Comparison of ENCODE assay signal across 18 mouse cellular contexts in genomic region chr1:143982085-143982764, GRCm38 (mm10). TPM values are rescaled to one million over a fixed set of nuclear protein-coding genes. Genes with fewer than 3 reads are reported as not detected.
DNase-seq lines count a peak whose midpoint lies in the region; ATAC-seq and TF ChIP-seq lines count a peak whose summit lies in the region.
"Had no signal": no experiment of that assay in that cellular context is flagged by ENCODE, and none has a peak within 500 bp of the region (broad histone marks: within the 10 kb centered on the region; RNA-seq: fewer than 3 reads in every experiment).

No protein-coding gene starts in this region.

- WGBS in forebrain, embryonic 12.5 days: 44% methylated on average over 2 of the region's 2 CpGs
- WGBS in forebrain, postnatal 0 days: 35% methylated on average over 2 of the region's 2 CpGs
- WGBS in neural tube, embryonic 11.5 days: 67% methylated on average over 2 of the region's 2 CpGs

- H3K27ac ChIP-seq in forebrain, embryonic 12.5 days: peak overlapping the region; percentile 74
- no peak overlapping the region for H3K27ac ChIP-seq in forebrain, postnatal 0 days (ENCODE audit: low read depth, low read length)
- H3K27ac ChIP-seq in neural tube, embryonic 11.5 days (ENCODE audit: low read depth, low read length): no peak overlapping the region
- H3K27ac ChIP-seq: heart, embryonic 15.5 days; kidney, postnatal 0 days; limb, embryonic 12.5 days; liver, embryonic 13.5 days; lung, embryonic 15.5 days; macrophage had no signal

- DNase-seq in adrenal gland, adult 2 months: peak; percentile 30
- DNase-seq in adrenal gland, postnatal 4 days (ENCODE audit: low spot score in 2 of 2): no peak
- DNase-seq in forebrain, postnatal 0 days: no peak
- DNase-seq in neural tube, embryonic 11.5 days (ENCODE audit: low spot score): no peak
- DNase-seq in neural tube, embryonic 10.5 days (ENCODE audit: extremely low spot score, low spot score): no peak
- DNase-seq in spleen, postnatal 36 days (ENCODE audit: low spot score in 2 of 2): no peak
- DNase-seq: liver, embryonic 13.5 days; thymus, postnatal 36 days had no signal

- H3K9ac ChIP-seq in forebrain, embryonic 12.5 days: no peak overlapping the region
- no peak overlapping the region for H3K9ac ChIP-seq in forebrain, postnatal 0 days
- H3K9ac ChIP-seq in neural tube, embryonic 11.5 days (ENCODE audit: low read length): no peak overlapping the region
- H3K9ac ChIP-seq: heart, embryonic 15.5 days; limb, embryonic 12.5 days; liver, embryonic 13.5 days; lung, embryonic 15.5 days had no signal

- TF ChIP-seq CTCF in forebrain, postnatal 0 days (IDR thresholded peaks at IDR 0.05; ENCODE audit: low read depth): no peak

- no peaks in the 10 kb centered on the region for H3K9me3 ChIP-seq in forebrain, embryonic 12.5 days
- no peaks in the 10 kb centered on the region for H3K9me3 ChIP-seq in forebrain, postnatal 0 days (ENCODE audit: low read length)
- H3K9me3 ChIP-seq in neural tube, embryonic 11.5 days (ENCODE audit: control insufficient read depth, low read length): no peaks in the 10 kb centered on the region
- H3K9me3 ChIP-seq: G1E; heart, embryonic 15.5 days; limb, embryonic 12.5 days; liver, embryonic 13.5 days; lung, embryonic 15.5 days had no signal

- peak; percentile 58; the same call in 1 of the 2 replicates for ATAC-seq in forebrain, embryonic 12.5 days (ENCODE audit: low FRiP score)
- ATAC-seq in forebrain, postnatal 0 days: no peak
- ATAC-seq in neural tube, embryonic 11.5 days (ENCODE audit: insufficient read depth, low FRiP score, low TSS enrichment): 0 out of 2 replicates have a peak, but pooled peaks have one; percentile 31
- ATAC-seq in megakaryocyte-erythroid progenitor cell, adult 5-6 weeks (replicated peaks; ENCODE audit: low FRiP score, low TSS enrichment, poor library complexity, severe bottlenecking): no peak
- ATAC-seq: CD4-positive, CD25-positive, alpha-beta regulatory T cell, adult 4 months; intestine, embryonic 16.5 days had no signal

- H3K4me2 ChIP-seq in forebrain, embryonic 12.5 days: no peak overlapping the region
- no peak overlapping the region for H3K4me2 ChIP-seq in forebrain, postnatal 0 days (ENCODE audit: low read depth)
- H3K4me2 ChIP-seq in neural tube, embryonic 11.5 days (ENCODE audit: low read depth): no peak overlapping the region
- H3K4me2 ChIP-seq: heart, embryonic 15.5 days; limb, embryonic 12.5 days; liver, embryonic 13.5 days; lung, embryonic 15.5 days had no signal

- H3K4me3 ChIP-seq in forebrain, embryonic 12.5 days (replicated peaks): no peak overlapping the region
- H3K4me3 ChIP-seq in forebrain, postnatal 0 days (ENCODE audit: low read depth, low read length): no peak overlapping the region
- no peak overlapping the region for H3K4me3 ChIP-seq in neural tube, embryonic 11.5 days (ENCODE audit: low read depth, low read length)
- H3K4me3 ChIP-seq: heart, embryonic 15.5 days; limb, embryonic 12.5 days; liver, embryonic 13.5 days; lung, embryonic 15.5 days had no signal

- H3K4me1 ChIP-seq in forebrain, embryonic 12.5 days: peaks cover 10% of the 10 kb centered on the region
- H3K4me1 ChIP-seq in forebrain, postnatal 0 days (ENCODE audit: insufficient read depth): peaks cover 3% of the 10 kb centered on the region; the same call in 1 of the 2 replicates
- H3K4me1 ChIP-seq in neural tube, embryonic 11.5 days (ENCODE audit: control insufficient read depth, insufficient read depth, low read length): no peaks in the 10 kb centered on the region
- H3K4me1 ChIP-seq: heart, embryonic 15.5 days; limb, embryonic 12.5 days; liver, embryonic 13.5 days; lung, embryonic 15.5 days had no signal

- H3K27me3 ChIP-seq in forebrain, embryonic 12.5 days: no peaks in the 10 kb centered on the region
- no peaks in the 10 kb centered on the region for H3K27me3 ChIP-seq in forebrain, postnatal 0 days (ENCODE audit: insufficient read depth, low read length)
- H3K27me3 ChIP-seq in neural tube, embryonic 11.5 days (ENCODE audit: control insufficient read depth, insufficient read depth, low read length): no peaks in the 10 kb centered on the region
- H3K27me3 ChIP-seq: heart, embryonic 15.5 days; limb, embryonic 12.5 days; liver, embryonic 13.5 days; lung, embryonic 15.5 days had no signal

- H3K36me3 ChIP-seq in forebrain, embryonic 12.5 days (replicated peaks): no peaks in the 10 kb centered on the region
- no peaks in the 10 kb centered on the region for H3K36me3 ChIP-seq in forebrain, postnatal 0 days (ENCODE audit: insufficient read depth)
- H3K36me3 ChIP-seq in neural tube, embryonic 11.5 days (ENCODE audit: control insufficient read depth, insufficient read depth, low read length): no peaks in the 10 kb centered on the region
- H3K36me3 ChIP-seq: G1E; heart, embryonic 15.5 days; limb, embryonic 12.5 days; liver, embryonic 13.5 days; lung, embryonic 15.5 days had no signal

RNA-seq across cellular contexts. Expression of gene Rgs2, which starts 21.7 kb away (rescaled TPM):
- total RNA-seq in adrenal gland, adult 2 months (2021): 100 to 1,000 TPM; 342 to 413 TPM
- polyA plus RNA-seq in adrenal gland, adult 2 months (2012; rRNA removed): 3.5 and 3.9 TPM in 2 replicates
- total RNA-seq in adrenal gland, postnatal 4 days (2021): 100 to 1,000 TPM; 169 to 213 TPM
- 86.1 and 104 TPM in 2 replicates for polyA plus RNA-seq in forebrain, embryonic 12.5 days (2016; fragmentation: Nextera tagmentation; extraction: Ambion mirVana)
- total RNA-seq in forebrain, postnatal 0 days (2014; rRNA removed): 45.1 and 60.7 TPM in 2 replicates
- 71.8 and 85.9 TPM in 2 replicates for polyA plus RNA-seq in forebrain, postnatal 0 days (2015; fragmentation: Nextera tagmentation; extraction: Ambion mirVana)
- 53.3 and 57.7 TPM in 2 replicates for polyA plus RNA-seq in neural tube, embryonic 11.5 days (2014; fragmentation: Nextera tagmentation; extraction: Ambion mirVana)
- 9.0 and 12.7 TPM in 2 replicates for total RNA-seq in megakaryocyte-erythroid progenitor cell, adult 5-6 weeks (2014; fragmentation: Nextera tagmentation)
- 32.5 and 55.4 TPM in 2 replicates for total RNA-seq in megakaryocyte-erythroid progenitor cell, adult 5-6 weeks (2017)

Comparison
In these comparisons a context has a peak if more than half of its experiments do, and no peak if none do; other contexts are left out.
1. ATAC-seq: peak in forebrain, embryonic 12.5 days (single experiment) and neural tube, embryonic 11.5 days (single experiment); none in forebrain, postnatal 0 days (single experiment) and megakaryocyte-erythroid progenitor cell, adult 5-6 weeks (single experiment).